Mouse (Mus musculus) CH12.LX (cell line): ENCODE data around the gene Mybphl. TPM values are rescaled to one million over a fixed set of nuclear protein-coding genes. Genes with fewer than 3 reads are reported as not detected.

ENCODE experiments used
- DNase-seq: peaks from one replicate; pipeline ENCODE4 v3.0.0-alpha.2; 2013; ENCODE audit errors: extremely low read depth
- H3K27ac ChIP-seq: 2 replicates; pipeline ENCODE4 v1.5.1; 2012; ENCODE audit warnings: low read depth, mild to moderate bottlenecking, control low read depth, moderate library complexity; ENCODE audit not compliant: insufficient read depth
- H3K27me3 ChIP-seq: replicated peaks from 2 replicates; pipeline ENCODE3; 2012; ENCODE audit warnings: inconsistent platforms
- H3K36me3 ChIP-seq, 2 experiments: replicated peaks in 1 of 2; 2 replicates each; pipeline versions ENCODE3 to v1.6.1; 2012; ENCODE audit warnings: inconsistent platforms in 1 of 2, low read length in 1 of 2, mild to moderate bottlenecking in 1 of 2, mixed read lengths in 1 of 2, moderate library complexity in 1 of 2; ENCODE audit not compliant: control insufficient read depth in 1 of 2, insufficient read depth in 1 of 2
- H3K4me1 ChIP-seq, 2 experiments: 2 replicates each; pipeline ENCODE4 v1.6.1; 2012; ENCODE audit warnings: inconsistent platforms in 1 of 2, moderate library complexity in 1 of 2; ENCODE audit not compliant: insufficient read depth in 2 of 2, control insufficient read depth in 1 of 2
- H3K4me2 ChIP-seq: 2 replicates; pipeline ENCODE4 v1.6.1; 2012; ENCODE audit warnings: low read depth, mild to moderate bottlenecking, control low read depth; ENCODE audit not compliant: poor library complexity, insufficient read depth, severe bottlenecking
- H3K4me3 ChIP-seq, 3 experiments: fragments of 150-350 bp in 1 of 3; sonication (generic) in 1 of 3; replicated peaks in 1 of 3; 2 replicates each; pipeline versions ENCODE3 to v1.5.1; 2011 to 2012; ENCODE audit warnings: low read depth in 2 of 3, low read length in 2 of 3, mild to moderate bottlenecking in 2 of 3, moderate library complexity in 2 of 3, control low read depth in 1 of 3, improper control_type of control experiment in 1 of 3, inconsistent platforms in 1 of 3, mixed read lengths in 1 of 3; ENCODE audit not compliant: poor library complexity in 1 of 3
- H3K79me2 ChIP-seq: replicated peaks from 2 replicates; pipeline ENCODE4 v1.6.1; 2012; ENCODE audit warnings: mild to moderate bottlenecking, moderate library complexity; ENCODE audit not compliant: control insufficient read depth, poor library complexity, insufficient read depth, severe bottlenecking; ENCODE audit errors: extremely low read depth
- H3K9ac ChIP-seq: 2 replicates; pipeline ENCODE4 v1.6.1; 2012; ENCODE audit warnings: low read depth, mild to moderate bottlenecking, control low read depth, moderate library complexity; ENCODE audit not compliant: insufficient read depth
- H3K9me3 ChIP-seq: replicated peaks from 2 replicates; pipeline ENCODE3; 2012; ENCODE audit warnings: low read length, inconsistent platforms, mixed read lengths
- CHD2 ChIP-seq: IDR thresholded peaks from 2 replicates; pipeline ENCODE4 v1.6.1; 2011; ENCODE audit warnings: low read length, improper control_type of control experiment
- E2F4 ChIP-seq: IDR thresholded peaks from 2 replicates; pipeline ENCODE4 v1.6.1; 2011; ENCODE audit warnings: low read depth, low read length, improper control_type of control experiment; ENCODE audit not compliant: insufficient replicate concordance
- ELF1 ChIP-seq: IDR thresholded peaks from 2 replicates; pipeline ENCODE4 v1.6.1; 2014; ENCODE audit warnings: low read depth, mild to moderate bottlenecking, inconsistent platforms, low read length, improper control_type of control experiment
- EP300 ChIP-seq: IDR thresholded peaks from 2 replicates; pipeline ENCODE4 v1.6.1; 2011; ENCODE audit warnings: low read length, improper control_type of control experiment
- ETS1 ChIP-seq: conservative IDR thresholded peaks from 2 replicates; pipeline ENCODE4 v1.6.1; 2012; ENCODE audit warnings: low read depth, mild to moderate bottlenecking, inconsistent platforms, low read length, improper control_type of control experiment, moderate library complexity
- GABPA ChIP-seq: IDR thresholded peaks from 2 replicates; pipeline ENCODE4 v1.6.1; 2012; ENCODE audit warnings: low read depth, low read length, improper control_type of control experiment, inconsistent platforms; ENCODE audit not compliant: insufficient replicate concordance
- HCFC1 ChIP-seq: IDR thresholded peaks from 2 replicates; pipeline ENCODE4 v1.6.1; 2012; ENCODE audit warnings: low read depth, mild to moderate bottlenecking, inconsistent platforms, low read length, improper control_type of control experiment
- IRF4 ChIP-seq: IDR thresholded peaks from 2 replicates; pipeline ENCODE4 v1.6.1; 2014; ENCODE audit warnings: low read depth, mild to moderate bottlenecking, inconsistent platforms, low read length, improper control_type of control experiment
- JUN ChIP-seq: IDR thresholded peaks from 2 replicates; pipeline ENCODE4 v1.6.1; 2011; ENCODE audit warnings: low read depth, mild to moderate bottlenecking, low read length, improper control_type of control experiment, moderate library complexity; ENCODE audit not compliant: insufficient read depth
- JUND ChIP-seq: conservative IDR thresholded peaks from 2 replicates; pipeline ENCODE4 v1.6.1; 2011; ENCODE audit warnings: low read depth, low read length, improper control_type of control experiment
- MAFK ChIP-seq: IDR thresholded peaks from 2 replicates; pipeline ENCODE4 v1.6.1; 2011; ENCODE audit warnings: low read length, improper control_type of control experiment; ENCODE audit not compliant: insufficient replicate concordance
- MAX ChIP-seq: IDR thresholded peaks from 2 replicates; pipeline ENCODE4 v1.6.1; 2011; ENCODE audit warnings: low read length, improper control_type of control experiment
- MEF2A ChIP-seq: IDR thresholded peaks from 2 replicates; pipeline ENCODE4 v1.6.1; 2014; ENCODE audit warnings: low read depth, mild to moderate bottlenecking, inconsistent platforms, low read length, improper control_type of control experiment, borderline replicate concordance
- MXI1 ChIP-seq: IDR thresholded peaks from 2 replicates; pipeline ENCODE4 v1.6.1; 2011; ENCODE audit warnings: mild to moderate bottlenecking, low read depth, low read length, improper control_type of control experiment
- NELFE ChIP-seq: IDR thresholded peaks from 2 replicates; pipeline ENCODE4 v1.6.1; 2011; ENCODE audit warnings: low read depth, low read length, improper control_type of control experiment
- PAX5 ChIP-seq: IDR thresholded peaks from 2 replicates; pipeline ENCODE4 v1.6.1; 2012; ENCODE audit warnings: low read length, inconsistent platforms, mixed read lengths
- POLR2A ChIP-seq: IDR thresholded peaks from 2 replicates; pipeline ENCODE4 v1.6.1; 2011; ENCODE audit warnings: low read depth, mild to moderate bottlenecking, improper control_type of control experiment, low read length
- POLR2AphosphoS2 ChIP-seq: IDR thresholded peaks from 2 replicates; pipeline ENCODE4 v1.6.1; 2011; ENCODE audit warnings: low read depth, low read length, improper control_type of control experiment
- RAD21 ChIP-seq: IDR thresholded peaks from 2 replicates; pipeline ENCODE4 v1.6.1; 2011; ENCODE audit warnings: low read depth, mild to moderate bottlenecking, low read length, improper control_type of control experiment, moderate library complexity
- RCOR1 ChIP-seq: conservative IDR thresholded peaks from 2 replicates; pipeline ENCODE4 v1.6.1; 2012; ENCODE audit warnings: low read depth, mild to moderate bottlenecking, inconsistent platforms, low read length, improper control_type of control experiment
- TBP ChIP-seq: conservative IDR thresholded peaks from 2 replicates; pipeline ENCODE4 v1.6.1; 2011; ENCODE audit warnings: low read depth, low read length, improper control_type of control experiment
- TCF12 ChIP-seq: IDR thresholded peaks from 2 replicates; pipeline ENCODE4 v1.6.1; 2014; ENCODE audit warnings: low read depth, mild to moderate bottlenecking, inconsistent platforms, low read length, improper control_type of control experiment
- USF1 ChIP-seq: IDR thresholded peaks from 2 replicates; pipeline ENCODE4 v1.6.1; 2014; ENCODE audit warnings: low read depth, mild to moderate bottlenecking, inconsistent platforms, low read length, improper control_type of control experiment
- USF2 ChIP-seq: conservative IDR thresholded peaks from 2 replicates; pipeline ENCODE4 v1.6.1; 2011; ENCODE audit warnings: low read depth, low read length, improper control_type of control experiment
- ZC3H11A ChIP-seq: IDR thresholded peaks from 2 replicates; pipeline ENCODE4 v1.6.1; 2012; ENCODE audit warnings: low read depth, mild to moderate bottlenecking, inconsistent platforms, low read length, improper control_type of control experiment
- ZKSCAN1 ChIP-seq: IDR thresholded peaks from 2 replicates; pipeline ENCODE4 v1.6.1; 2012; ENCODE audit warnings: low read depth, inconsistent platforms, low read length, improper control_type of control experiment, borderline replicate concordance
- ZNF384 ChIP-seq: IDR thresholded peaks from 2 replicates; pipeline ENCODE4 v1.6.1; 2012; ENCODE audit warnings: low read depth, low read length, improper control_type of control experiment, inconsistent platforms
- dilution Hi-C: fragments of 300-500 bp; cut with MboI; formaldehyde crosslinking; loops from 2 replicates; pipeline ENCODE4 v1.14.3; 2020; ENCODE audit warnings: low sequenced_read_pairs; ENCODE audit not compliant: extremely low pct_unique_long_range_greater_than_20kb, extremely low pct_ligation_motif_present
- in situ Hi-C: fragments of 300-500 bp; cut with MboI; formaldehyde crosslinking; loops from 3 replicates; pipeline ENCODE4 v1.14.3; 2019; ENCODE audit warnings: low sequenced_read_pairs, low pct_ligation_motif_present, low pct_unique_long_range_greater_than_20kb, mixed read lengths
- polyA plus RNA-seq: library from polyadenylated mRNA; unstranded; fragments of >175 nt; gene quantifications from 2 replicates; pipeline ENCODE4 v1.2.1, GENCODE M21; 2012; ENCODE audit warnings: low read depth; ENCODE audit not compliant: insufficient read length
- total RNA-seq, 2 experiments: library from RNA; depleted of rRNA; stranded (reverse); fragments of 300-350 nt in 1 of 2; fragments of >200 nt in 1 of 2; gene quantifications; 2 replicates each; pipeline ENCODE4 v1.2.3; 2012 to 2014

Mybphl gene
- total and polyA plus RNA-seq, 3 experiments, result not detected

- no peaks in the 10 kb centered on the region for H3K9me3 ChIP-seq
- H3K4me2 ChIP-seq, result no peak overlapping the region
- TF ChIP-seq RAD21, result no peak
- TF ChIP-seq PAX5, result no peak
- TF ChIP-seq CHD2, result no peak
- dilution Hi-C loops (no loop called here), in situ Hi-C loops (no loop called here)
- no peaks in the 10 kb centered on the region for H3K27me3 ChIP-seq
- no peaks in the 10 kb centered on the region for H3K36me3 ChIP-seq
- no peaks in the 10 kb centered on the region for H3K79me2 ChIP-seq
- H3K27ac ChIP-seq, result no peak overlapping the region
- H3K4me1 ChIP-seq, result no peaks in the 10 kb centered on the region
- DNase-seq, result no peak
- H3K9ac ChIP-seq, result no peak overlapping the region
- no peak overlapping the region for H3K4me3 ChIP-seq
Observed at GRCm38 (mm10) chr3:108327916-108328315, 36.8 kb upstream of the Mybphl start.

GRCm38 (mm10) chr3:108328441-108328841 is 36.3 kb upstream of the Mybphl start:
- DNase-seq, result no peak
- Histone ChIP-seq H3K4me2 (no peak overlapping the region), H3K27me3 (no peaks in the 10 kb centered on the region), H3K4me3 (no peak overlapping the region), H3K4me1 (no peaks in the 10 kb centered on the region), H3K9ac (no peak overlapping the region), H3K36me3 (no peaks in the 10 kb centered on the region), H3K79me2 (no peaks in the 10 kb centered on the region), H3K27ac (no peak overlapping the region), H3K9me3 (no peaks in the 10 kb centered on the region)
- in situ Hi-C loops (no loop called here), dilution Hi-C loops (no loop called here)
- TF ChIP-seq POLR2A, result no peak
- TF ChIP-seq USF1, result no peak
- TF ChIP-seq EP300, result no peak
- TF ChIP-seq POLR2AphosphoS2, result no peak
- TF ChIP-seq ZC3H11A, result no peak
- no peak for TF ChIP-seq RAD21
- TF ChIP-seq MXI1, result no peak
- TF ChIP-seq ZNF384, result no peak
- no peak for TF ChIP-seq MEF2A
- no peak for TF ChIP-seq NELFE
- no peak for TF ChIP-seq ELF1
- no peak for TF ChIP-seq USF2
- no peak for TF ChIP-seq IRF4
- no peak for TF ChIP-seq TBP
- no peak for TF ChIP-seq ETS1

- no peaks in the 10 kb centered on the region for H3K36me3 ChIP-seq
- no peaks in the 10 kb centered on the region for H3K27me3 ChIP-seq
- no peaks in the 10 kb centered on the region for H3K4me1 ChIP-seq
- H3K79me2 ChIP-seq, result no peaks in the 10 kb centered on the region
- no peak overlapping the region for H3K4me3 ChIP-seq
- peaks cover 5% of the 10 kb centered on the region for H3K9me3 ChIP-seq
- no peak overlapping the region for H3K27ac ChIP-seq
- in situ Hi-C loops, result no loop called here
- DNase-seq, result no peak
- H3K9ac ChIP-seq, result no peak overlapping the region
- no peak overlapping the region for H3K4me2 ChIP-seq
- dilution Hi-C loops, result no loop called here
- no peak for TF ChIP-seq JUND
- no peak for TF ChIP-seq TCF12
- no peak for TF ChIP-seq E2F4
- TF ChIP-seq JUN, result no peak
- no peak for TF ChIP-seq ETS1
- no peak for TF ChIP-seq GABPA
- no peak for TF ChIP-seq EP300
- no peak for TF ChIP-seq RCOR1
- TF ChIP-seq USF1, result no peak
- TF ChIP-seq MAX, result no peak
- no peak for TF ChIP-seq HCFC1
- no peak for TF ChIP-seq ZNF384
- TF ChIP-seq TBP, result no peak
- TF ChIP-seq ELF1, result no peak
- no peak for TF ChIP-seq MAFK
- no peak for TF ChIP-seq MEF2A
- TF ChIP-seq NELFE, result no peak
- no peak for TF ChIP-seq ZKSCAN1
Observed at GRCm38 (mm10) chr3:108330812-108331211, 33.9 kb upstream of the Mybphl start.
